Mouse (Mus musculus) kidney, adult 2 months (tissue): ENCODE measurements around the gene Traf1.

Source experiments
- CTCF ChIP-seq: fragments of 200-500 bp; conservative IDR thresholded peaks from 2 replicates; pipeline ENCODE4 v1.5.1; 2011; ENCODE audit warnings: low read depth, mild to moderate bottlenecking, control low read depth, low read length, moderate library complexity, mixed read lengths; ENCODE audit not compliant: insufficient read depth, insufficient read length
- POLR2A ChIP-seq: fragments of 200-500 bp; IDR thresholded peaks from one replicate; pipeline ENCODE4 v1.6.1; 2011; ENCODE audit warnings: low read depth, low read length, control low read depth

DNA sequence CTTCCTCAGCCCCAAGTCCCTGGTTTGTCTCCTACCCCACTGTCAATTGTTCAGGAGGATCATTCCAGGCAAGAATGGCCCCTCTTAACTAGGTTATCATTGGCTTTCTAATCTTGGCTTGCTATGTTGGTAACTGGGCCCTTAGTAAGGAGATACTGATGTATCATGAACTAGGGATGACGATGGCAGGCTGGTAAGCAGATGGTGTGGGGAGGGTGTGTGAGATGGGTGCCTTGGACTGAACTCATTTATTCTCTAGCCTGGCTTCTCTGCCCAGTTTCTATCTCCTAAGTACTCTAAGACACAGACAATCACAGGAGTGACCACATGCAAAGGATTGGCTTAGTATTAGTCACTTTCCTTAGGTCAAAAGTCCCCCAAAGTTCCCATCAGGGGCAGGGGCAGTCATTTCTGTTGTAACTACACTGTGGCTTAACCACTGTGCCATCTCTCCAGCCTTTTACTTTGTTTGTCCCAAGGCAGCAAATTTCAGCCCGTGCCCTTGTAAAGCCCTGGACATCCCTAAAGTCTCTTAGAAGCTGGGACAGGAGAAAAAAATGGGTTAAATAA, 7.9 kb downstream of the Traf1 start:
- TF ChIP-seq CTCF = no peak
- no peak for TF ChIP-seq POLR2A
